In the genomic region with DNA sequence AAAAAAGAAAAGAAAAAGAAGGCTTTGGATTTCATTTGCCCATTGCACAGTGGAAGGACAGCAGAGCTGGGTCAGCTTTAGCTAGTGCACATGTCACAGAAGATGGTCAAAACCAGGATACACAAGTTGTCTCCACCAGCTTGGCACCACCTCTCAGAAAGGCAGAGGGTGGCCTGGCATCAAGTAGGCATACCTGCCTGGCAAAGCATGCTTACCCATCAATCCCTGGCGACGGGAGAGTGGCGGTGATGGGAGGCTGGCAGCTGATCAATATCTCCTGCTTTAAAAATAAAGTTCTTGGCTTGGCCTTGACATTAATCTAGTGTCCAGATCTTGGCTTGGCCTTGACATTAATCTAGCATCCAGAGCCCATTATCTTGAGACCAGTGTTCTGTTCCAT, we compare ENCODE assay signal across 40 mouse cellular contexts. TPM values are rescaled to one million over a fixed set of nuclear protein-coding genes. Genes with fewer than 3 reads are reported as not detected.
"Had no signal": no experiment of that assay in that cellular context is flagged by ENCODE, and none has a peak within 500 bp of the region (broad histone marks: within the 10 kb centered on the region; RNA-seq: fewer than 3 reads in every experiment).

No protein-coding gene starts in this region.

- H3K27me3 ChIP-seq: limb, embryonic 13.5 days; limb, embryonic 15.5 days; liver, embryonic 12.5 days; liver, embryonic 13.5 days; liver, embryonic 15.5 days; lung, embryonic 15.5 days; midbrain, embryonic 15.5 days had no signal

- H3K4me2 ChIP-seq: limb, embryonic 12.5 days; limb, embryonic 13.5 days; limb, embryonic 15.5 days; liver, embryonic 11.5 days; liver, embryonic 12.5 days; liver, embryonic 13.5 days; liver, embryonic 15.5 days; lung, embryonic 14.5 days; lung, embryonic 15.5 days; midbrain, embryonic 11.5 days; midbrain, embryonic 12.5 days; midbrain, embryonic 13.5 days; midbrain, embryonic 15.5 days; neural tube, embryonic 12.5 days had no signal

- H3K36me3 ChIP-seq: lung, embryonic 15.5 days; midbrain, embryonic 15.5 days; neural tube, embryonic 12.5 days had no signal

- H3K9ac ChIP-seq: limb, embryonic 12.5 days; limb, embryonic 13.5 days; limb, embryonic 15.5 days; liver, embryonic 12.5 days; liver, embryonic 13.5 days; liver, embryonic 14.5 days; liver, embryonic 15.5 days; liver, postnatal 0 days; lung, embryonic 14.5 days; lung, embryonic 15.5 days; midbrain, embryonic 12.5 days; midbrain, embryonic 13.5 days; midbrain, embryonic 15.5 days; neural tube, embryonic 12.5 days had no signal

- DNase-seq: left cerebral cortex, postnatal 4 days; liver, embryonic 13.5 days; liver, postnatal 0 days; lung, adult 18-20 months; lung, adult 2 months; lung, embryonic 14.5 days; lung, postnatal 14 days; lung, postnatal 36 days; lung, postnatal 4 days; midbrain, embryonic 14.5 days had no signal

- H3K4me1 ChIP-seq: lung, embryonic 15.5 days; megakaryocyte, embryonic 14.5 days had no signal

- H3K27ac ChIP-seq: left cerebral cortex, adult 2 months; limb, embryonic 10.5 days; limb, embryonic 12.5 days; limb, embryonic 13.5 days; limb, embryonic 15.5 days; liver, embryonic 12.5 days; liver, embryonic 13.5 days; liver, embryonic 14.5 days; liver, embryonic 15.5 days; lung, embryonic 15.5 days; macrophage; midbrain, embryonic 12.5 days; midbrain, embryonic 13.5 days; midbrain, embryonic 15.5 days; neural tube, embryonic 12.5 days had no signal

- H3K4me3 ChIP-seq: left cerebral cortex, adult 2 months; limb, embryonic 10.5 days; limb, embryonic 12.5 days; limb, embryonic 13.5 days; limb, embryonic 15.5 days; liver, embryonic 12.5 days; liver, embryonic 13.5 days; liver, embryonic 15.5 days; lung, embryonic 15.5 days; megakaryocyte, embryonic 14.5 days; midbrain, embryonic 12.5 days; midbrain, embryonic 13.5 days; midbrain, embryonic 15.5 days; myocyte; neural tube, embryonic 12.5 days had no signal

- H3K9me3 ChIP-seq: limb, embryonic 10.5 days; limb, embryonic 12.5 days; limb, embryonic 13.5 days; limb, embryonic 15.5 days; liver, embryonic 12.5 days; liver, embryonic 13.5 days; liver, embryonic 15.5 days; lung, embryonic 15.5 days; megakaryocyte, embryonic 14.5 days; midbrain, embryonic 12.5 days; midbrain, embryonic 13.5 days; midbrain, embryonic 15.5 days; neural tube, embryonic 12.5 days had no signal

- ATAC-seq: liver, postnatal 0 days; lung, postnatal 0 days; midbrain, embryonic 13.5 days; midbrain, embryonic 15.5 days; midbrain, embryonic 16.5 days had no signal

RNA-seq across cellular contexts. Expression of a gene that starts 56.1 kb away (rescaled TPM):
- total RNA-seq: left cerebral cortex, adult 2 months; left cerebral cortex, adult 8-10 months; left cerebral cortex, postnatal 10 days; left cerebral cortex, postnatal 14 days; left cerebral cortex, postnatal 25 days; left cerebral cortex, postnatal 36 days; left cerebral cortex, postnatal 4 days; liver, adult 2 months; megakaryocyte progenitor cell, adult 5-6 weeks; megakaryocyte, adult 5-6 weeks; megakaryocyte-erythroid progenitor cell, adult 5-6 weeks; monocyte, adult 5-6 weeks had no signal
- polyA plus RNA-seq: liver, adult 2 months; lung, adult 2 months; lung, embryonic 14.5 days; lung, postnatal 0 days; macrophage; midbrain, embryonic 11.5 days; midbrain, embryonic 12.5 days; midbrain, embryonic 13.5 days; midbrain, embryonic 14.5 days; midbrain, embryonic 15.5 days; midbrain, embryonic 16.5 days; myocyte had no signal
